In genomic region chr14:119260176-119260962, GRCm38 (mm10) we compare ENCODE assay signal across 12 mouse cellular contexts.
A peak's percentile ranks its signal among the peaks of the same experiment; 100 is the strongest.
DNase-seq lines count a peak whose midpoint lies in the region; ATAC-seq and TF ChIP-seq lines count a peak whose summit lies in the region.
"Had no signal": no experiment of that assay in that cellular context is flagged by ENCODE, and none has a peak within 500 bp of the region (broad histone marks: within the 10 kb centered on the region; RNA-seq: fewer than 3 reads in every experiment).

No protein-coding gene starts in this region.

- no peaks in the 10 kb centered on the region for H3K36me3 ChIP-seq in heart, embryonic 15.5 days
- no peaks in the 10 kb centered on the region for H3K36me3 ChIP-seq in E14TG2a.4 (ENCODE audit: insufficient read depth, low read length)
- H3K36me3 ChIP-seq in liver, embryonic 13.5 days: no peaks in the 10 kb centered on the region
- H3K36me3 ChIP-seq: embryonic facial prominence, embryonic 15.5 days; hindbrain, embryonic 10.5 days had no signal

- H3K4me1 ChIP-seq in heart, embryonic 15.5 days (replicated peaks): peaks cover 6% of the 10 kb centered on the region
- peaks cover 11% of the 10 kb centered on the region for H3K4me1 ChIP-seq in E14TG2a.4 (replicated peaks; ENCODE audit: low read depth, low read length)
- no peaks in the 10 kb centered on the region for H3K4me1 ChIP-seq in liver, embryonic 13.5 days (replicated peaks)
- H3K4me1 ChIP-seq: embryonic facial prominence, embryonic 15.5 days had no signal

- H3K9me3 ChIP-seq in heart, embryonic 15.5 days (replicated peaks): no peaks in the 10 kb centered on the region
- H3K9me3 ChIP-seq in E14TG2a.4 (ENCODE audit: low read length): no peaks in the 10 kb centered on the region
- no peaks in the 10 kb centered on the region for H3K9me3 ChIP-seq in liver, embryonic 13.5 days (replicated peaks)
- H3K9me3 ChIP-seq: embryonic facial prominence, embryonic 15.5 days; hindbrain, embryonic 10.5 days had no signal

- WGBS in heart, embryonic 15.5 days: 46% methylated on average over 14 of the region's 14 CpGs
- WGBS in liver, embryonic 13.5 days (ENCODE audit: insufficient replicate concordance): 34% methylated on average over 14 of the region's 14 CpGs

- TF ChIP-seq CTCF in E14TG2a.4 (conservative IDR thresholded peaks at IDR 0.05; ENCODE audit: low read length): no peak

- no peak overlapping the region for H3K9ac ChIP-seq in heart, embryonic 15.5 days
- H3K9ac ChIP-seq in liver, embryonic 13.5 days: no peak overlapping the region
- H3K9ac ChIP-seq: embryonic facial prominence, embryonic 15.5 days had no signal

- peak overlapping the region; percentile 43 for H3K4me2 ChIP-seq in heart, embryonic 15.5 days
- no peak overlapping the region for H3K4me2 ChIP-seq in liver, embryonic 13.5 days
- H3K4me2 ChIP-seq: embryonic facial prominence, embryonic 15.5 days had no signal

- no peak for DNase-seq in heart, adult 18-20 months
- DNase-seq in ES-CJ7 (ENCODE audit: low read depth, low spot score): peak; percentile 61
- DNase-seq in liver, embryonic 13.5 days: no peak
- no peak for DNase-seq in testis, postnatal 14 days (ENCODE audit: low spot score)
- DNase-seq in spleen, postnatal 10 days (ENCODE audit: low spot score in 2 of 2): no peak
- DNase-seq: cerebellum, adult 9-11 months; kidney, adult 2 months; right cerebral cortex, postnatal 25 days had no signal

- H3K27ac ChIP-seq in heart, embryonic 15.5 days: no peak overlapping the region
- H3K27ac ChIP-seq in liver, embryonic 13.5 days: no peak overlapping the region
- H3K27ac ChIP-seq: embryonic facial prominence, embryonic 15.5 days; hindbrain, embryonic 10.5 days had no signal

- H3K27me3 ChIP-seq in heart, embryonic 15.5 days: no peaks in the 10 kb centered on the region
- no peaks in the 10 kb centered on the region for H3K27me3 ChIP-seq in E14TG2a.4 (ENCODE audit: insufficient read depth, low read length)
- H3K27me3 ChIP-seq in liver, embryonic 13.5 days: no peaks in the 10 kb centered on the region
- H3K27me3 ChIP-seq: embryonic facial prominence, embryonic 15.5 days had no signal

- H3K4me3 ChIP-seq in heart, embryonic 15.5 days: no peak overlapping the region
- H3K4me3 ChIP-seq in E14TG2a.4 (replicated peaks; ENCODE audit: low read length): 0 out of 2 replicates have a peak overlapping the region, but pooled peaks have one; percentile 26
- no peak overlapping the region for H3K4me3 ChIP-seq in liver, embryonic 13.5 days (replicated peaks)
- H3K4me3 ChIP-seq: embryonic facial prominence, embryonic 15.5 days; hindbrain, embryonic 10.5 days had no signal

- ATAC-seq in heart, embryonic 15.5 days (replicated peaks; ENCODE audit: insufficient number of reproducible peaks, insufficient read depth, low FRiP score, low read depth): no peak
- ATAC-seq in liver, embryonic 13.5 days (ENCODE audit: low read depth): 0 out of 2 replicates have a peak, but pooled peaks have one; percentile 12
